Mouse (Mus musculus): Measurements from ENCODE around the gene S100a16. TPM values are rescaled to one million over a fixed set of nuclear protein-coding genes. Genes with fewer than 3 reads are reported as not detected.

S100a16 gene
- polyA plus RNA-seq, 1 experiment = 10.9 TPM

GRCm38 (mm10) chr3:90527291-90527873 lies 9.7 kb upstream of the S100a16 start:
- no peak for TF ChIP-seq CTCF (IDR thresholded peaks at IDR 0.05; ENCODE audit: control insufficient read depth, insufficient read depth, low read length)
- no peak for TF ChIP-seq POLR2A (IDR thresholded peaks at IDR 0.05; ENCODE audit: borderline replicate concordance, control insufficient read depth, low read depth, low read length)
- H3K4me3 ChIP-seq (replicated peaks; ENCODE audit: control insufficient read depth, low read depth, low read length) = no peak overlapping the region
- WGBS = 76% methylated on average over 7 of the region's 7 CpGs
- no peaks in the 10 kb centered on the region for H3K4me1 ChIP-seq (ENCODE audit: control insufficient read depth, insufficient read depth, low read length)
- no peak overlapping the region for H3K27ac ChIP-seq (ENCODE audit: control insufficient read depth, insufficient read depth, low read depth, low read length, poor library complexity)

- 82% methylated on average over 5 of the region's 5 CpGs for WGBS
- Histone ChIP-seq H3K4me1 (ENCODE audit: control insufficient read depth, insufficient read depth, low read length) (no peaks in the 10 kb centered on the region), H3K27ac (ENCODE audit: control insufficient read depth, insufficient read depth, low read depth, low read length, poor library complexity) (no peak overlapping the region), H3K4me3 (replicated peaks; ENCODE audit: control insufficient read depth, low read depth, low read length) (no peak overlapping the region)
- TF ChIP-seq CTCF (IDR thresholded peaks at IDR 0.05; ENCODE audit: control insufficient read depth, insufficient read depth, low read length) (no peak), POLR2A (IDR thresholded peaks at IDR 0.05; ENCODE audit: borderline replicate concordance, control insufficient read depth, low read depth, low read length) (no peak)
Observed at GRCm38 (mm10) chr3:90531713-90532112, 5.3 kb upstream of the S100a16 start.

GRCm38 (mm10) chr3:90535446-90535845 lies 1.6 kb upstream of the S100a16 start:
- WGBS = 62% methylated on average over 1 of the region's 1 CpGs
- Histone ChIP-seq H3K4me1 (ENCODE audit: control insufficient read depth, insufficient read depth, low read length) (no peaks in the 10 kb centered on the region), H3K27ac (ENCODE audit: control insufficient read depth, insufficient read depth, low read depth, low read length, poor library complexity) (no peak overlapping the region), H3K4me3 (replicated peaks; ENCODE audit: control insufficient read depth, low read depth, low read length) (no peak overlapping the region)
- TF ChIP-seq POLR2A (IDR thresholded peaks at IDR 0.05; ENCODE audit: borderline replicate concordance, control insufficient read depth, low read depth, low read length) (no peak), CTCF (IDR thresholded peaks at IDR 0.05; ENCODE audit: control insufficient read depth, insufficient read depth, low read length) (no peak)

- TF ChIP-seq CTCF (IDR thresholded peaks at IDR 0.05; ENCODE audit: control insufficient read depth, insufficient read depth, low read length) (no peak), POLR2A (IDR thresholded peaks at IDR 0.05; ENCODE audit: borderline replicate concordance, control insufficient read depth, low read depth, low read length) (no peak)
- no peak overlapping the region for H3K27ac ChIP-seq (ENCODE audit: control insufficient read depth, insufficient read depth, low read depth, low read length, poor library complexity)
- WGBS = 79% methylated on average over 5 of the region's 5 CpGs
- H3K4me3 ChIP-seq (replicated peaks; ENCODE audit: control insufficient read depth, low read depth, low read length) = no peak overlapping the region
- no peaks in the 10 kb centered on the region for H3K4me1 ChIP-seq (ENCODE audit: control insufficient read depth, insufficient read depth, low read length)
Observed at GRCm38 (mm10) chr3:90537905-90538296, 847 bp downstream of the S100a16 start.

- Histone ChIP-seq H3K4me3 (replicated peaks; ENCODE audit: control insufficient read depth, low read depth, low read length) (no peak overlapping the region), H3K4me1 (ENCODE audit: control insufficient read depth, insufficient read depth, low read length) (no peaks in the 10 kb centered on the region), H3K27ac (ENCODE audit: control insufficient read depth, insufficient read depth, low read depth, low read length, poor library complexity) (no peak overlapping the region)
- WGBS = 89% methylated on average over 4 of the region's 4 CpGs
- no peak for TF ChIP-seq CTCF (IDR thresholded peaks at IDR 0.05; ENCODE audit: control insufficient read depth, insufficient read depth, low read length)
- no peak for TF ChIP-seq POLR2A (IDR thresholded peaks at IDR 0.05; ENCODE audit: borderline replicate concordance, control insufficient read depth, low read depth, low read length)
Observed at GRCm38 (mm10) chr3:90540904-90541303, 3.9 kb downstream of the S100a16 start.

GRCm38 (mm10) chr3:90549676-90550420 lies 12.8 kb downstream of the S100a16 start:
- no peak for TF ChIP-seq CTCF (IDR thresholded peaks at IDR 0.05; ENCODE audit: control insufficient read depth, insufficient read depth, low read length)
- TF ChIP-seq POLR2A (IDR thresholded peaks at IDR 0.05; ENCODE audit: borderline replicate concordance, control insufficient read depth, low read depth, low read length) = no peak
- Histone ChIP-seq H3K4me3 (replicated peaks; ENCODE audit: control insufficient read depth, low read depth, low read length) (no peak overlapping the region), H3K27ac (ENCODE audit: control insufficient read depth, insufficient read depth, low read depth, low read length, poor library complexity) (no peak overlapping the region), H3K4me1 (ENCODE audit: control insufficient read depth, insufficient read depth, low read length) (no peaks in the 10 kb centered on the region)
- 76% methylated on average over 5 of the region's 5 CpGs for WGBS

- Histone ChIP-seq H3K4me1 (ENCODE audit: control insufficient read depth, insufficient read depth, low read length) (no peaks in the 10 kb centered on the region), H3K27ac (ENCODE audit: control insufficient read depth, insufficient read depth, low read depth, low read length, poor library complexity) (no peak overlapping the region), H3K4me3 (replicated peaks; ENCODE audit: control insufficient read depth, low read depth, low read length) (no peak overlapping the region)
- 76% methylated on average over 2 of the region's 2 CpGs for WGBS
- TF ChIP-seq POLR2A (IDR thresholded peaks at IDR 0.05; ENCODE audit: borderline replicate concordance, control insufficient read depth, low read depth, low read length) (no peak), CTCF (IDR thresholded peaks at IDR 0.05; ENCODE audit: control insufficient read depth, insufficient read depth, low read length) (no peak)
Observed at GRCm38 (mm10) chr3:90550421-90550790, 13.4 kb downstream of the S100a16 start.

- 89% methylated on average over 2 of the region's 2 CpGs for WGBS
- Histone ChIP-seq H3K4me1 (ENCODE audit: control insufficient read depth, insufficient read depth, low read length) (no peaks in the 10 kb centered on the region), H3K27ac (ENCODE audit: control insufficient read depth, insufficient read depth, low read depth, low read length, poor library complexity) (no peak overlapping the region), H3K4me3 (replicated peaks; ENCODE audit: control insufficient read depth, low read depth, low read length) (no peak overlapping the region)
- TF ChIP-seq POLR2A (IDR thresholded peaks at IDR 0.05; ENCODE audit: borderline replicate concordance, control insufficient read depth, low read depth, low read length) (no peak), CTCF (IDR thresholded peaks at IDR 0.05; ENCODE audit: control insufficient read depth, insufficient read depth, low read length) (no peak)
Observed at GRCm38 (mm10) chr3:90552231-90552630, 15.2 kb downstream of the S100a16 start.
